Mouse (Mus musculus): ENCODE results near the gene Haus3.

DNA sequence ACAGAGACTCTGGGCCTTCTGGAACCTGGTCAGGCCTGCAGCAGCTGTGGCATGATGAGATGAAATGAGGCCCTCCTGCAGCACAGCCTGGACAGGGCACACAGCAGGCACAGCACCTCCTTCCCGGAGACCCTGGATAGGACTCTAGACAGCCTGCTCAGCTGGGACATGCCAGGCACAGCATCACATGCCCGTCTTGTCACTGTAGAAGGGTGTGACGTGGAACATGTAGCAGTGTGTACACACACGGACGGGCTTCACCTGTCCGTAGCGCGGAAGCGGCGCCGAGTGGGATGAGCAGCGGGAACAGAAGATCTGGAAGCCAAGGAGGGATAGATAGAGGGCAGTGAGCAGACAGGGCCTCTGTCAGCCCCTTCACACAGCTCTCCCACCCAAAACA lies 26.5 kb upstream of the Haus3 start:
- TF ChIP-seq CTCF (IDR thresholded peaks at IDR 0.05; ENCODE audit: borderline replicate concordance, control insufficient read depth, extremely low read depth, insufficient read depth, low read length, poor library complexity) (no peak), POLR2A (IDR thresholded peaks at IDR 0.05; ENCODE audit: control insufficient read depth, extremely low read depth, insufficient read depth, low read length, poor library complexity) (no peak)
